Mouse (Mus musculus) cerebellum, adult 11 months (tissue): ENCODE results near the gene Abcf1.
A peak's percentile ranks its signal among the peaks of the same experiment; 100 is the strongest.
"Not testable (repeated sequence)": the region's sequence is repeated elsewhere in the genome, so short reads cannot be mapped to it uniquely, and the experiment has no call there.

ENCODE experiments used
- DNase-seq: peaks from one replicate; pipeline ENCODE4 v3.0.0; 2022

Gene Abcf1

GRCm38 (mm10) chr17:35969418-35970389 is at the start of gene Abcf1:
TSS of gene Abcf1 (minus strand) at chr17:35969761.
- DNase-seq: peak; percentile 99

DNA sequence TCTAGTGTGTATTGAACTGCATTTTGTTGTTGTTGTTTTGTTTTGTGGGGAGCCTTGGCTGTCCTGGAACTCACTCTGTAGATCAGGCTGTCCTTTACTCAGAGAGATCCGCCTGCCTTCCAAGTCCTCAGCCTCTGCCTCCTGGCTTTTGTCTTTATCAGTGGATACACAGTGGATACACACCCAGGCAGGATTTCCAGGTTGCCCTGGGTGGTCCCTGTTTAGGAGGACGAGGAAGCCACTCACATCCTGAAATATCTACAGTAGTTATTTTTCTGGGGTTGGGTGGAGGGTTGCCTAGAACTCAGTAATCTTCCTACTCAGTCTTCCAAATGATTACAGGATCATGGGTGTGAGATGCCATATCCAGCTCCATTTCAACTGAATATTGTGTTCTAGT is 49.4 kb upstream of the Abcf1 start:
- no peak for DNase-seq

GRCm38 (mm10) chr17:36017046-36017445 is 47.5 kb upstream of the Abcf1 start:
- no peak for DNase-seq

GRCm38 (mm10) chr17:36014977-36015376 is 45.4 kb upstream of the Abcf1 start:
- DNase-seq: no peak

DNA sequence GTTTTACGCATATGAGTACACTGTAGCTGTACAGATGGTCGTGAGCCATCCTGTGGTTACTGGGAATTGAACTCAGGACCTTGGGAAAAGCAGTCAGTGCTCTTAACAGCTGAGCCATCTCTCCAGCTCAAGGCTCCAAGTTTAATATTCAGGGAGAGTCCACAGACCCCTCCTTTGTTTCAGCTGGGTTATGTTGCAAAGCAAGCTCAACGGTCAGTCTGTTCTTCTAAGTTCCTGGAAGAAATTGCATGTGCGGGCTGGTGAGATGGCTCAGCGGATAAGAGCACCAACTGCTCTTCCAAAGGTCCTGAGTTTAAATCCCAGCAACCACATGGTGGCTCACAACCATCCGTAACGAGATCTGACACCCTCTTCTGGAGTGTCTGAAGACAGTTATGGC is 34.8 kb upstream of the Abcf1 start:
- DNase-seq: not testable (repeated sequence)

DNA sequence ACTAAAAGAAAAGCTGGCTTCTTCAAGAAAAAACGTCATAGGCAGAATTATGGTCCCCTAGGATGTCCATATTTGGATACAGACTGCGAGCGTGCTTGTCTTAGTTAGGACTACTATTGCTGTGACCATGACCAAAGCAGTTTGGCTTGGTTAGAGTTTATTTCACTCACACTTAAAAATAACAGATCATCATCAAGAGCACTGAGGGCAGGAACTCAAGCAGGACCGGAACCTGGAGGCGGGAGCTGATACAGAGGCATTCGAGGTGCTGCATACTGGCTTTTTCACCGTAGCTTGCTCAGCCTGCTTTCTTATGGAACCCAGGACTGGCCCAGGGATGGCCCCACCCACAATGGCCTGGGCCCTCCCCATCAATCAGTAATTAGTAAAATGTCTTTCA is 33.8 kb upstream of the Abcf1 start:
- no peak for DNase-seq

GRCm38 (mm10) chr17:36001966-36002365 is 32.4 kb upstream of the Abcf1 start:
- no peak for DNase-seq

DNA sequence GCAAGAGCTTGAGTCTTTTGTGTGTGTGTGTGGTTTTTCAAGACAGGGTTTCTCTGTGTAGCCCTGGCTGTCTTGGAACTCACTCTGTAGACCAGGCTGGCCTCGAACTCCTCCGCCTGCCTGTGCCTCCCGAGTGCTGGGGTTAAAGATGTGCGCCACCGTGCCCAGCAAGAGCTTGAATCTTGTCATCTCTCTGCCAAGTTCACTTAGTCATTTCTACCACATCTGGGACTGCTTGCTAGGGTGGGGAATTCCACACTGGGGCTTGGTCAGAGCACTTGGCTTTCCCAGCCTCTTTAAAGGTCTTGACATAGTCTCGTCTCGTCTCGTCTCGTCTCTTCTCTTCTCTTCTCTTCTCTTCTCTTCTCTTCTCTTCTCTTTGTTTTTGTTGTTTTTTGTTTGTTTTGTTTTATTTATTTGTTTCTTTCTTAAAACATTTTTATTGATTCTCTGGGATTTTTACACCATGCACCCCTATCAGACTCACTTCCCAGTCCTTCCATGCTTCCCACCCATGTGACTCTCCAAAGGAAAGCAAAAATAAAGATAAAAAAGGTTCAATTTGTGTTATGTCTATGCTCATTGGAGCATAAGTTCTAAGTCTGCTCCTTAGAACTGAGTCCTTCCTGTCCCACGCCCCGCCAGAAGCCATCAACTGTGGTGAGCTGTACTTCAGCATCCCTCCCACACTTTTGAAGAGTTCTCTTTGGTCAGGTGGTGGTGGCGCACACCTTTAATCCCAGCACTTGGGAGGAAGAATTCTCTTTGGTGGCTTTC is 31.7 kb upstream of the Abcf1 start:
- no peak for DNase-seq

DNA sequence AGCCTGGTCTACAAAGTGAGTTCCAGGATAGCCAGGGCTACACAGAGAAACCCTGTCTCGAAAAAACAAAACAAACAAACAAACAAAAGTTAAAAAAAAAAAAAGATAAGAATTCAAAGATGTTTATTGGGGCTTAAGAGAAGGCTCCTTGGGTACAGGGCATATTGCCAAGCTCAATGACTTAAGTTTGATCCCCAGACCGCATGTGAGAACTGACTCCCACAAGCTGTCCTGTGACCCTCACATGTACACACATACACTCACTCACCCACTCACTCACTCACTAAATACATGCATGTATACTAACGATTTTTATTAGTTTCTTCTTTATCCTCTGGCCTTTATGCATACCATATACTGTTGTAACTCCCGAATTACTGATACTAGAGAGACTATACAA is 30.8 kb upstream of the Abcf1 start:
- no peak for DNase-seq

- no peak for DNase-seq
These were observed 29.8 kb upstream of the Abcf1 start for GRCm38 (mm10) chr17:35999356-35999755.

DNA sequence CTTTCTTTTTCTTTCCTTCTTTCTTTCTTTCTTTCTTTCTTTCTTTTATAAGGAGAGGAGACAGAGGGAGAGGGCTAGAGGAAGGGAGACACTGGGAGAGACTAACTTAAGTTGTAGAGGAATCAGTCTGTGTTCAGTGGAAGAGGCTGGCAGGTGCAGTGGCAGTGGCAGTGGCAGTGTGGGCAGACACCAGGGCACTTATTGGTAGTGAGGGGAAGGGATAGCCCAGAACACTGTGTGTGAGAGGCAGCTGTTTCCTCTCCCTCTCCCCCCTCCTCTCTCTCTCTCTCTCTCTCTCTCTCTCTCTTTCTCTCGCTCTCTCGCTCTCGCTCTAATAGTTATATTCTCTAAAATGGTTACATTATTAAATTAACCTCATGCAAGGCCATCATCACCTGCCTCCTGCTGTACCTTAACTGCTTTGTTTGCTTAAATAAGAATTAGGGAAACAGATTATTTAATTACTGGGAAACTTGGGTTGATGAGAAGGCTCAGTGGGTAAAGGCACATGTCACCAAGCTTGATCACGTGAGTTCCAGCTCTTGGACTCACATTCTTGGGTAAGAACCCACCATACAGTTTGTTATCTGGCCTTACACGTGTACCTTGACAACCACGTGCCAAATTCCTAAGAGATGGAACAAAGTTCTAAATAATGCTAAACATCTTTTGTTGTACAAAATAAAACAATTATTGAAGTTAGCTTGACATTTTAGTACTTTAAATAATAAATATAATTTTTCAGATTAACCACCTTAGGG is 29.2 kb upstream of the Abcf1 start:
- no peak for DNase-seq

GRCm38 (mm10) chr17:35997713-35998510 is 28.4 kb upstream of the Abcf1 start:
- no peak for DNase-seq

DNA sequence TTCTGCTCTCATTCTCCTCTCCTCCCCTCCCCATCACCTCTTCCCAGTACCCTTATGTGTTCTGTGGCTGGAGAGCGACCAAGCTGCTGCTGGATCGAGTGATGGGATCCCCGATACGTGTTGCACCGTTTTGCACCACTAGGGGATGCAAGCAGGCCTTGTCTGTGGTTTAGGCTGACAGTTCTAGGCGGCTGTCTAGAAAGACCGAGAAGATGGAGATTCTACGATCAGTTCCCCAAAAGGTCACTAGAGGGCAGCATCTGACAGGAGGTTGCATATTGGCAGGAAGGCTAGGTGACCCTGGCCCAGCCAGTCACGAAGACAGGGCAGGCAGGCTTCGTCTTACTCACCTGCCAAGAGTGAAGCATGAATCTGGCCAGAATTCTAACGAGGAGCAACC is 27.4 kb upstream of the Abcf1 start:
- DNase-seq: peak; percentile 94

GRCm38 (mm10) chr17:35994879-35995240 is 25.3 kb upstream of the Abcf1 start:
- DNase-seq: no peak

DNA sequence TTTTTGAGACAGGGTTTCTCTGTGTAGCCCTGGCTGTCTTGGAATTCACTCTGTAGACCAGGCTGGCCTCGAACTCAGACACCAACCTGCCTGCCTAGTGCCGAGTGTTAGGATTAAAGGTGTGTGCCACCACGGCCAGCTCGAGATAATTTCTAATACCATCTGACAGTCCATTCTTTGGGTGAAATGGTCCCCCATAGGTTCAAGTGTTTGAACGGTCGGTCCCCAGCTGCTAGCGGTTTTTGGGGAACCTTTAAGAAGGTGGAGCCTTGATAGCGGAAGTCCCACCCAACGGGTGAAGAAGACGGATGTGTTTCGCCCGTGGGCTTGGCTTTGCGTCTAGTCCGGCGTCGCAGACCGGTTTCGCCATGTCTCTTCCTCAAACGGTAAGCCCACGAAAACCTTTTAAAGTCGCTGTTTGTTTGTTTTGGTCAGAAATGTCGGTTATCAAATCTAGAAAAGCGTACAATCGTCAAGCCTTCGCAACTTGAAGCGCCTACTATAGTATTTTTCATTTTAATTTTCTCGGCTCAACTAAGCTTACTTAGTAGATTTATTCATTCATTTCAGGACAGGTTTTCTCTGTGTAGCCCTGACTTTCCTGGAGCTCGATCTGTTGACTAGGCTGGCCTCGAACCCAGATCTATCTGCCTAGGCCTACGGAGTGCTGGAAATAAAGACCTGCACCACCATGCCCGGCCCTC is 24.8 kb upstream of the Abcf1 start:
- DNase-seq: peak; percentile 69

DNA sequence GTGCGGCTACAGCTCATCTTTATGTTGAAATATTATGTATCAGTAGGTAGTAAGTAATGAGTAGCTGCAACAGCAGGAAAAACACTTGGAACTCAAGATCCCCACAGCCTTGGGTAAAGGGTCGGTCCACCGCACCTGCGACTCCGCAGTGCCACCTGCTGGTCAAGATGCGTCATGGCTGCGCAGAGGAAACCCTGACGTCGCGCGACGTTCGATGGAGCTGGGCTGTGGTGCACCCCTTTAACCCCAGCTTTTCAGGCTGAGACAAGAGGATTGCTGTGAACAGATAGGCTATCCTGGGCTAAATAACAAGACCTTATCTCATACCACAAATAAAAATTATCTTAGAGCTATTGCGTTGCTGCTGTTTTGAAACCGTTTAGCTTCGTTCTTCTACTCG is 24.1 kb upstream of the Abcf1 start:
- DNase-seq: peak; percentile 70

GRCm38 (mm10) chr17:35991781-35992180 is 22.2 kb upstream of the Abcf1 start:
- no peak for DNase-seq

DNA sequence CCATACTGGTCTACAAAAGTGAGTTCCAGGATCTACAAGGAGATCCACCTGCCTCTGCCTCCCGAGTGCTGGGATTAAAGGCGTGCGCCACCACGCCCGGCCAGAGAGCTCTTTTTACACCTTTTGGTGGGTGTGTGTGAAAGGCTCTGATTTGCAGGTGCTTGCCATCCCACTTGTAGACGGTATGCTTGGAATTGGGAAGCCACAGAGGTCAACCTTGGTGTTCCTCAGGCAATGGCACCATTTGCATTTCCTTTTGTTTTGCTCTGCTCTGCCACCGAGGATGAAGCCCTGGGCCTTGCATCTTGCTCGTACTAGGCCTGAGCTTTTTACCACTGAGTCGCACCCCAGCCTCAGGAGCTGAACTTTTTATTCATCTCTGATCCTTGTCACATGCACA is 12.2 kb upstream of the Abcf1 start:
- DNase-seq: no peak

GRCm38 (mm10) chr17:35980363-35980754 is 10.8 kb upstream of the Abcf1 start:
- DNase-seq: peak; percentile 65

DNA sequence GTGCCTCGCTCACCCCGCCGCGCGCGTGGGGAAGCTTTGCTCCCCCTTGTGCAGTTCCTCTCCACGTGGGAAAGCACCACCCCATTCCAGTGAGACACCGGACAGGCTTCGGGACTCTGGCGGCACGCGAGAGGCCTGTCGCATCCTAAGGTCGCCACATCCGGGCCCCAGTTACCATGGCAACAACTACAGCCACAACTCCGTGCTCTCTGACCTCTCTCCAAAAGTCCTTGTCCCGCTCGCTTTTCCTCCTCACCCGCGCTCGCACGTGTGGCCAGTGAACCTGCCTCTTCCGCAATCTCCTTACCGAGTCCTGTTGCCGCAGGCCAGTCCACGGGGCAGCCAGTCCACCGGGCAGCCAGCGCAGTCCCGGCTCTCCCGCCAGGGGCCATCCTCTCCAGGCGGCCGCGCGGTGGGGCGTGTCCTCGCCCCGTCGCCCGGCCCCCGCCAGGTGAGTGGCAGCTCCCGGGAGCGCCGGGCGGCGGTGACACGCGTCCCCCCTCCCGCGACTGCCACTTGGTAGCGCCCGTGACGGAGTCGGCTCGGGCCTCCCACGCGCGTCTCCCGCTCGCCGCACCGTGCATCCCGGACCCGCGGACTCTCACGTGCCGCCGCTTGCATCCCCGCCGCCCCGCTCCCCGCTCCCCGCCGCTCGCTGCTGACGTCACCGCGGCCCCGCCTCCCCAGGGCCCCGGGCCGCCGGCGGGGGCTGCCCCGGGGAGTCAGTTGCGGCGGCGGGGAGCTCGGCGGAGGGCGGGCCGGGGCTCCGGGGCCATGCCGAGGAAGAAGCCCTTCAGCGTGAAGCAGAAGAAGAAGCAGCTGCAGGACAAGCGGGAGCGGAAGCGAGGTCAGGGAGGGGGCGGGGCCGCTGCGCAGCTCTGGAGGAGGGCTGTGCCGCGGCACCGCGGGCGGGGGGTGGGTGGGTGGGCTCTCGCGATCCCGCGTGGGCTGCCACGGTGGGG is 10.1 kb upstream of the Abcf1 start, which contains the start of the genes Gnl1 and Prr3:
Gnl1 (plus strand) TSS at position 451 of the 962 bp plus-strand sequence.
Prr3 (minus strand) TSS at position 836 of the 962 bp plus-strand sequence.
- peak; percentile 89 for DNase-seq
